In genomic region chr5:143572195-143572594, GRCm38 (mm10) we compare ENCODE assay signal across 7 mouse cellular contexts. TPM values are rescaled to one million over a fixed set of nuclear protein-coding genes. Genes with fewer than 3 reads are reported as not detected.
DNase-seq lines count a peak whose midpoint lies in the region; TF ChIP-seq lines count a peak whose summit lies in the region.

No protein-coding gene starts in this region.

- DNase-seq in heart, adult 2 months, result peak; percentile 81 to 82
- DNase-seq in kidney, adult 9 months, result peak; percentile 72
- peak; percentile 87 for DNase-seq in lung, postnatal 36 days
- DNase-seq in spleen, postnatal 4 days (ENCODE audit: low spot score in 2 of 2), result no peak
- DNase-seq in left cerebral cortex, adult 9 months (ENCODE audit: low spot score in 2 of 2), result no peak
- DNase-seq in retina, postnatal 1 day, result no peak

- H3K27me3 ChIP-seq in heart, adult 2 months (ENCODE audit: control insufficient read depth, insufficient read depth, low read length), result no peaks in the 10 kb centered on the region

- intact Hi-C loops in heart, adult 2 months (cut with DNase I), result loop anchor here (5.0 kb wide), 1 partner anchor 335 kb away; the partner anchor contains the start of genes Aimp2 and Pms2

- no peak overlapping the region for H3K4me3 ChIP-seq in brown adipose tissue, adult 24 weeks (ENCODE audit: insufficient read depth, low read depth, low read length)
- H3K4me3 ChIP-seq in heart, adult 2 months, result no peak overlapping the region

- no peaks in the 10 kb centered on the region; the same call in 1 of the 2 replicates for H3K36me3 ChIP-seq in heart, adult 2 months (ENCODE audit: control insufficient read depth, insufficient read depth, low read length)

- TF ChIP-seq EP300 in heart, adult 2 months (IDR thresholded peaks at IDR 0.05; ENCODE audit: insufficient read depth, low read depth, low read length), result peak; percentile 73; the same call in 1 of the 2 replicates

- H3K27ac ChIP-seq in brown adipose tissue, adult 24 weeks (replicated peaks; ENCODE audit: low read depth, low read length), result peak overlapping the region; percentile 19
- H3K27ac ChIP-seq in heart, adult 2 months, result peak overlapping the region; percentile 63

- H3K4me1 ChIP-seq in brown adipose tissue, adult 24 weeks (ENCODE audit: control insufficient read depth, insufficient read depth, insufficient read length, low read length), result no peaks in the 10 kb centered on the region; the same call in 1 of the 2 replicates
- H3K4me1 ChIP-seq in heart, adult 2 months (ENCODE audit: control insufficient read depth, insufficient read depth, low read length), result peaks cover 18% of the 10 kb centered on the region

- 0 out of 2 replicates have a peak, but pooled peaks have one; percentile 13 for TF ChIP-seq POLR2A in heart, adult 2 months (IDR thresholded peaks at IDR 0.05; ENCODE audit: insufficient read depth, low read depth, low read length)

- H3K79me2 ChIP-seq in heart, adult 2 months (replicated peaks; ENCODE audit: control insufficient read depth, insufficient read depth, low read length), result no peaks in the 10 kb centered on the region

- WGBS in heart, adult 2 months, result 21% methylated on average over 5 of the region's 5 CpGs

- no peak overlapping the region for H3K9ac ChIP-seq in heart, adult 2 months (ENCODE audit: low read depth, low read length)

- no peak for TF ChIP-seq CTCF in heart, adult 2 months (IDR thresholded peaks at IDR 0.05)

RNA-seq across cellular contexts. Expression of gene Rac1, which starts 44.4 kb away (rescaled TPM):
- 165 and 188 TPM in 2 replicates for polyA plus RNA-seq in brown adipose tissue, adult 24 weeks (2012; ENCODE audit: insufficient read depth, insufficient read length, missing spikeins)
- 100 to 1,000 TPM; 219 to 231 TPM for total RNA-seq in heart, adult 2 months (2021)
- 204 and 351 TPM in 2 replicates for polyA plus RNA-seq in heart, adult 2 months (2012; rRNA removed)

RNA-seq across cellular contexts. Expression of gene Cyth3, which starts 50.1 kb away (rescaled TPM):
- 11.9 and 13.7 TPM in 2 replicates for polyA plus RNA-seq in brown adipose tissue, adult 24 weeks (2012; ENCODE audit: insufficient read depth, insufficient read length, missing spikeins)
- 10 to 100 TPM; 26.1 to 44.6 TPM for total RNA-seq in heart, adult 2 months (2021)
- 25.1 and 39.2 TPM in 2 replicates for polyA plus RNA-seq in heart, adult 2 months (2012; rRNA removed)

Comparison
In these comparisons a context has a peak if more than half of its experiments do, and no peak if none do; other contexts are left out.
1. DNase-seq: peak in heart, adult 2 months (2 of 2), kidney, adult 9 months (single experiment) and lung, postnatal 36 days (single experiment); none in spleen, postnatal 4 days (0 of 2), left cerebral cortex, adult 9 months (0 of 2) and retina, postnatal 1 day (single experiment).